Mouse (Mus musculus) embryonic facial prominence, embryonic 12.5 days (tissue): ENCODE measurements around the gene Olfr1113. TPM values are rescaled to one million over a fixed set of nuclear protein-coding genes. Genes with fewer than 3 reads are reported as not detected.
"Not testable (repeated sequence)": the region's sequence is repeated elsewhere in the genome, so short reads cannot be mapped to it uniquely, and the experiment has no call there.

Experiments
- ATAC-seq: fragments of 200-750 bp; cut with Nextera tagmentation; 2 replicates; pipeline ENCODE4 v1.8.0; 2017; ENCODE audit not compliant: insufficient number of reproducible peaks, insufficient read depth, low FRiP score, low TSS enrichment
- H3K27ac ChIP-seq: fragments of 300-500 bp; sonication (generic); 2 replicates; pipeline ENCODE4 v1.5.1; 2016; ENCODE audit warnings: mild to moderate bottlenecking
- H3K27me3 ChIP-seq: fragments of 300-500 bp; sonication (generic); 2 replicates; pipeline ENCODE4 v1.6.1; 2016; ENCODE audit warnings: mild to moderate bottlenecking, moderate library complexity
- H3K36me3 ChIP-seq: fragments of 300-500 bp; sonication (generic); 2 replicates; pipeline ENCODE4 v1.6.1; 2016; ENCODE audit warnings: mild to moderate bottlenecking
- H3K4me1 ChIP-seq: fragments of 300-500 bp; sonication (generic); 2 replicates; pipeline ENCODE4 v1.6.1; 2016
- H3K4me2 ChIP-seq: fragments of 300-500 bp; sonication (generic); replicated peaks from 2 replicates; pipeline ENCODE4 v1.6.1; 2016; ENCODE audit warnings: mild to moderate bottlenecking, moderate library complexity
- H3K4me3 ChIP-seq: fragments of 300-500 bp; sonication (generic); 2 replicates; pipeline ENCODE4 v1.5.1; 2016; ENCODE audit warnings: mild to moderate bottlenecking
- H3K9ac ChIP-seq: fragments of 300-500 bp; sonication (generic); 2 replicates; pipeline ENCODE4 v1.6.1; 2016; ENCODE audit warnings: mild to moderate bottlenecking, moderate library complexity
- H3K9me3 ChIP-seq: fragments of 300-500 bp; sonication (generic); 2 replicates; pipeline ENCODE4 v1.6.1; 2016; ENCODE audit warnings: mild to moderate bottlenecking, moderate library complexity
- WGBS: fragments of 180-500 bp; shearing (Covaris S2); methylation state at CpG from one replicate; pipeline ENCODE4 v1.1.7; 2016; 5-methylcytosine and 5-hydroxymethylcytosine counted together
- microRNA-seq: library from miRNA; unstranded; fragments of <30 nt; microRNA quantifications from one replicate; pipeline ENCODE4, GENCODE M21; 2017
- polyA plus RNA-seq: library from polyadenylated mRNA; unstranded; fragments of >200 nt; fragmentation: Nextera tagmentation; extraction: Ambion mirVana; gene quantifications from 2 replicates; pipeline ENCODE4 v1.2.1, GENCODE M21; 2016

The Olfr1113 gene
- polyA plus RNA-seq, result not detected in 2 replicates

- Histone ChIP-seq H3K4me3 (no peak within 1 kb of the TSS), H3K4me1 (no peaks in the 10 kb centered on the region), H3K9ac (no peak within 1 kb of the TSS), H3K4me2 (no peak within 1 kb of the TSS), H3K27me3 (no peaks in the 10 kb centered on the region), H3K27ac (no peak within 1 kb of the TSS), H3K36me3 (no peaks in the 10 kb centered on the region), H3K9me3 (no peaks in the 10 kb centered on the region)
- no peak for ATAC-seq
- 87% methylated on average over 2 of the region's 2 CpGs for WGBS
Measured at GRCm38 (mm10) chr2:87208670-87209069, at the start of gene Olfr1113. Gene Olfr1113 (plus strand): TSS chr2:87208970.

DNA sequence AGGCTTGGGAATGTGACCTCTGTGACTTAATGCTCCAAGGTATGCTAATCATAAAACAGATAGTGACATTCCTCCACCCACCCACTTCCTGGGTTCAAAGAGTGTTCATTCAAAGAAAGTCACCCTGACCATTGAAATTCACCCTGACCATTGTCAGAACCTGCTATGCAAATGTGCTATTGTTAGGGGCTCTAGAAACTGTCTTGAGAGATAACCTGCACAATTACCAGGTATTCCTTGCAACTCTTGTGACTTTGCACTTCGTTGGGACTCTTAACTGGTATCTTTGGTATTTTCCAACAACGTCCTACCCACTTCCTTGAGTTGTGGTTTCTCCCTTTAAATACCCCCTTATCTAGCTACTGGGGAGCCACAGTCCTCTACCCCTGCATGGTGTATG, 41.0 kb upstream of the Olfr1113 start:
- not testable (repeated sequence) for H3K36me3 ChIP-seq, H3K4me1 ChIP-seq, H3K4me2 ChIP-seq, H3K27ac ChIP-seq, H3K9ac ChIP-seq, H3K4me3 ChIP-seq, ATAC-seq, H3K27me3 ChIP-seq, H3K9me3 ChIP-seq
- WGBS, result 77% methylated on average over 2 of the region's 2 CpGs

- no peaks in the 10 kb centered on the region for H3K4me1 ChIP-seq
- H3K9me3 ChIP-seq, result no peaks in the 10 kb centered on the region
- WGBS, result 89% methylated on average over 1 of the region's 1 CpGs
- ATAC-seq, result no peak
- H3K4me3 ChIP-seq, result no peak within 1 kb of the TSS
- H3K27ac ChIP-seq, result no peak within 1 kb of the TSS
- H3K27me3 ChIP-seq, result no peaks in the 10 kb centered on the region
- H3K4me2 ChIP-seq, result no peak within 1 kb of the TSS
- H3K9ac ChIP-seq, result no peak within 1 kb of the TSS
- no peaks in the 10 kb centered on the region for H3K36me3 ChIP-seq
Measured at GRCm38 (mm10) chr2:87187498-87187897, 21.3 kb upstream of the Olfr1113 start, which contains the start of gene Olfr1112. Gene Olfr1112 (plus strand): TSS chr2:87187798.

DNA sequence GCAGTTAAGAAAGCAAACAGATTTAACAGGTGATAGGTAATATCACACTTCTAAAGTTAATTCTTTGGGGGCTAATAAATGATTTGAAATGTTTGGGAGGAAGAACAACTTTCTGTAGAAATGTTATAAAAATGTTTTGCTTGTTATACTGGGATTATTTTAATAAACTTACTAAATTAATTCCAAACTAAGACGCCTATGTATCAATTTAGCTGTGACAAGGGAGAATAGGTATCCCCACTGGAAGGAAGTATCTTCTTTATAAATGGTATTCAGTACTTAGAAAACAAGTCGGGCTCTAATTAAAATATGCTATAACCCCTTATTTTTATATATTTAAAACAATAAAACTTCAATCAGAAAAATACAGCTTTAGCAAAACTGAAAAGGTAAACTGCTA, 38.9 kb downstream of the Olfr1113 start, which contains the start of gene Olfr1115:
Gene Olfr1115 (plus strand): TSS at position 301 of the 400 bp plus-strand sequence.
- H3K9me3 ChIP-seq, result no peaks in the 10 kb centered on the region
- ATAC-seq, result no peak
- no peaks in the 10 kb centered on the region for H3K27me3 ChIP-seq
- H3K9ac ChIP-seq, result no peak within 1 kb of the TSS
- WGBS, result 83% methylated on average over 2 of the region's 2 CpGs
- H3K36me3 ChIP-seq, result no peaks in the 10 kb centered on the region
- no peak within 1 kb of the TSS for H3K4me3 ChIP-seq
- H3K4me1 ChIP-seq, result no peaks in the 10 kb centered on the region
- no peak within 1 kb of the TSS for H3K27ac ChIP-seq
- no peak within 1 kb of the TSS for H3K4me2 ChIP-seq

Small RNAs within 50 kb of the gene (microRNA-seq; reads per million reads assigned to microRNA genes)
- gene Gm27438, result not detected

Other genes starting within 250 kb of the Olfr1113 start
- not detected in 2 replicates for gene Olfr1099, start 248.3 kb upstream of the Olfr1113 start, polyA plus RNA-seq
- gene Olfr1100, start 229.0 kb upstream of the Olfr1113 start, polyA plus RNA-seq, result not detected in 2 replicates
- gene Olfr1101, start 217.7 kb upstream of the Olfr1113 start, polyA plus RNA-seq, result not detected in 2 replicates
- gene Olfr1102, start 210.6 kb upstream of the Olfr1113 start, polyA plus RNA-seq, result not detected in 2 replicates
- not detected in 2 replicates for gene Olfr1104, start 181.9 kb upstream of the Olfr1113 start, polyA plus RNA-seq
- not detected in 2 replicates for gene Olfr1105, start 172.4 kb upstream of the Olfr1113 start, polyA plus RNA-seq
- gene Olfr1106, start 156.7 kb upstream of the Olfr1113 start, polyA plus RNA-seq, result not detected in 2 replicates
- not detected in 2 replicates for gene Olfr1107, start 133.2 kb upstream of the Olfr1113 start, polyA plus RNA-seq
- not detected in 2 replicates for gene Olfr1109, start 113.0 kb upstream of the Olfr1113 start, polyA plus RNA-seq
- not detected in 2 replicates for gene Olfr259, start 94.4 kb upstream of the Olfr1113 start, polyA plus RNA-seq
- gene Olfr1110, start 68.7 kb upstream of the Olfr1113 start, polyA plus RNA-seq, result not detected in 2 replicates
- gene Olfr1111, start 56.3 kb upstream of the Olfr1113 start, polyA plus RNA-seq, result not detected in 2 replicates
- not detected in 2 replicates for gene Olfr1112, start 21.2 kb upstream of the Olfr1113 start, polyA plus RNA-seq
- gene Olfr1115, start 39.0 kb downstream of the Olfr1113 start, polyA plus RNA-seq, result not detected in 2 replicates
- gene Olfr1116, start 58.6 kb downstream of the Olfr1113 start, polyA plus RNA-seq, result not detected in 2 replicates
- not detected in 2 replicates for gene Olfr1118, start 98.6 kb downstream of the Olfr1113 start, polyA plus RNA-seq
- not detected in 2 replicates for gene Olfr1120, start 145.8 kb downstream of the Olfr1113 start, polyA plus RNA-seq
- gene Olfr1121, start 160.9 kb downstream of the Olfr1113 start, polyA plus RNA-seq, result not detected in 2 replicates
- gene Olfr1122, start 176.9 kb downstream of the Olfr1113 start, polyA plus RNA-seq, result not detected in 2 replicates
- gene Olfr1123, start 207.7 kb downstream of the Olfr1113 start, polyA plus RNA-seq, result not detected in 2 replicates
- gene Olfr1124, start 221.3 kb downstream of the Olfr1113 start, polyA plus RNA-seq, result 0.09 and 0.11 TPM in 2 replicates
- not detected in 2 replicates for gene Olfr1126, start 245.0 kb downstream of the Olfr1113 start, polyA plus RNA-seq